Mouse (Mus musculus) hindbrain, embryonic 15.5 days (tissue): ENCODE results near the gene Plekhm2. TPM values are rescaled to one million over a fixed set of nuclear protein-coding genes. Genes with fewer than 3 reads are reported as not detected.

Experiments
- ATAC-seq: fragments of 200-750 bp; cut with Nextera tagmentation; 2 replicates; pipeline ENCODE4 v1.8.0; 2017; ENCODE audit warnings: low read depth, moderate number of reproducible peaks, moderate TSS enrichment; ENCODE audit not compliant: low FRiP score
- H3K27ac ChIP-seq: fragments of 300-500 bp; sonication (generic); replicated peaks from 2 replicates; pipeline ENCODE4 v1.5.1; 2015; ENCODE audit warnings: mild to moderate bottlenecking, inconsistent platforms
- H3K27me3 ChIP-seq: fragments of 300-500 bp; sonication (generic); 2 replicates; pipeline ENCODE4 v1.6.1; 2015; ENCODE audit warnings: control low read depth, inconsistent platforms
- H3K36me3 ChIP-seq: fragments of 300-500 bp; sonication (generic); 2 replicates; pipeline ENCODE4 v1.6.1; 2015; ENCODE audit warnings: control low read depth, inconsistent platforms
- H3K4me1 ChIP-seq: fragments of 300-500 bp; sonication (generic); replicated peaks from 2 replicates; pipeline ENCODE4 v1.6.1; 2015; ENCODE audit warnings: control low read depth, inconsistent platforms
- H3K4me2 ChIP-seq: fragments of 300-500 bp; sonication (generic); 2 replicates; pipeline ENCODE4 v1.6.1; 2015; ENCODE audit warnings: moderate library complexity, mild to moderate bottlenecking, inconsistent platforms
- H3K4me3 ChIP-seq: fragments of 300-500 bp; sonication (generic); 2 replicates; pipeline ENCODE4 v1.5.1; 2015; ENCODE audit warnings: mild to moderate bottlenecking, inconsistent platforms
- H3K9ac ChIP-seq: fragments of 300-500 bp; sonication (generic); 2 replicates; pipeline ENCODE4 v1.6.1; 2015; ENCODE audit warnings: inconsistent platforms
- H3K9me3 ChIP-seq: fragments of 300-500 bp; sonication (generic); 2 replicates; pipeline ENCODE4 v1.6.1; 2016; ENCODE audit warnings: control low read depth, inconsistent platforms
- WGBS: fragments of 180-500 bp; shearing (Covaris S2); methylation state at CpG from one replicate; pipeline ENCODE4 v1.1.7; 2015; 5-methylcytosine and 5-hydroxymethylcytosine counted together
- polyA plus RNA-seq: library from polyadenylated mRNA; unstranded; fragments of >200 nt; fragmentation: Nextera tagmentation; extraction: Ambion mirVana; gene quantifications from 2 replicates; pipeline ENCODE4 v1.2.1, GENCODE M21; 2015

Plekhm2 gene
- polyA plus RNA-seq, 1 experiment from 2014 or later: 9.9 TPM

- H3K9ac ChIP-seq: no peak overlapping the region
- no peaks in the 10 kb centered on the region for H3K27me3 ChIP-seq
- H3K9me3 ChIP-seq: no peaks in the 10 kb centered on the region
- no peak for ATAC-seq
- 54% methylated on average over 4 of the region's 4 CpGs for WGBS
- H3K4me1 ChIP-seq: peaks cover 26% of the 10 kb centered on the region
- no peak overlapping the region for H3K4me3 ChIP-seq
- H3K27ac ChIP-seq: no peak overlapping the region
- no peak overlapping the region for H3K4me2 ChIP-seq
- peaks cover 10% of the 10 kb centered on the region; the same call in 1 of the 2 replicates for H3K36me3 ChIP-seq
Measured at GRCm38 (mm10) chr4:141659739-141660138, 5.0 kb downstream of the Plekhm2 start.

- Histone ChIP-seq H3K4me1 (peaks cover 28% of the 10 kb centered on the region), H3K4me3 (no peak overlapping the region), H3K36me3 (peaks cover 10% of the 10 kb centered on the region; the same call in 1 of the 2 replicates), H3K9me3 (no peaks in the 10 kb centered on the region), H3K9ac (no peak overlapping the region), H3K27ac (no peak overlapping the region), H3K4me2 (no peak overlapping the region), H3K27me3 (no peaks in the 10 kb centered on the region)
- WGBS: 92% methylated on average over 6 of the region's 6 CpGs
- ATAC-seq: no peak
Measured at GRCm38 (mm10) chr4:141658846-141659484, 5.7 kb downstream of the Plekhm2 start.

GRCm38 (mm10) chr4:141656932-141657331, 7.8 kb downstream of the Plekhm2 start:
- Histone ChIP-seq H3K27me3 (no peaks in the 10 kb centered on the region), H3K4me3 (no peak overlapping the region), H3K9ac (no peak overlapping the region), H3K36me3 (peaks cover 15% of the 10 kb centered on the region), H3K27ac (no peak overlapping the region), H3K4me1 (peaks cover 24% of the 10 kb centered on the region; the same call in 1 of the 2 replicates), H3K9me3 (no peaks in the 10 kb centered on the region), H3K4me2 (no peak overlapping the region)
- ATAC-seq: no peak
- WGBS: 61% methylated on average over 8 of the region's 8 CpGs

GRCm38 (mm10) chr4:141655908-141656608, 8.6 kb downstream of the Plekhm2 start:
- no peak overlapping the region for H3K27ac ChIP-seq

GRCm38 (mm10) chr4:141654509-141654908, 10.2 kb downstream of the Plekhm2 start:
- WGBS: 89% methylated on average over 6 of the region's 6 CpGs
- H3K4me1 ChIP-seq: peaks cover 20% of the 10 kb centered on the region
- no peak overlapping the region for H3K9ac ChIP-seq
- H3K27me3 ChIP-seq: no peaks in the 10 kb centered on the region
- no peaks in the 10 kb centered on the region for H3K9me3 ChIP-seq
- no peak overlapping the region for H3K4me2 ChIP-seq
- no peak overlapping the region for H3K4me3 ChIP-seq
- H3K36me3 ChIP-seq: peaks cover 13% of the 10 kb centered on the region; the same call in 1 of the 2 replicates
- no peak for ATAC-seq
- H3K27ac ChIP-seq: peak overlapping the region; percentile 46; the same call in 1 of the 2 replicates

More at GRCm38 (mm10) chr4:141655908-141656608, 8.6 kb downstream of the Plekhm2 start:
- no peaks in the 10 kb centered on the region for H3K27me3 ChIP-seq
- H3K36me3 ChIP-seq: peaks cover 16% of the 10 kb centered on the region
- H3K4me2 ChIP-seq: no peak overlapping the region
- no peak for ATAC-seq
- peaks cover 22% of the 10 kb centered on the region; the same call in 1 of the 2 replicates for H3K4me1 ChIP-seq
- 90% methylated on average over 12 of the region's 12 CpGs for WGBS
- H3K4me3 ChIP-seq: no peak overlapping the region
- no peak overlapping the region for H3K9ac ChIP-seq
- no peaks in the 10 kb centered on the region for H3K9me3 ChIP-seq

- 78% methylated on average over 13 of the region's 13 CpGs for WGBS
- Histone ChIP-seq H3K27ac (peak overlapping the region; percentile 46), H3K9me3 (no peaks in the 10 kb centered on the region), H3K4me2 (no peak overlapping the region), H3K9ac (no peak overlapping the region), H3K4me1 (peaks cover 23% of the 10 kb centered on the region), H3K36me3 (peaks cover 13% of the 10 kb centered on the region; the same call in 1 of the 2 replicates), H3K27me3 (no peaks in the 10 kb centered on the region), H3K4me3 (no peak overlapping the region)
- no peak for ATAC-seq
Measured at GRCm38 (mm10) chr4:141653813-141654212, 10.9 kb downstream of the Plekhm2 start.

GRCm38 (mm10) chr4:141653044-141653443, 11.7 kb downstream of the Plekhm2 start:
- Histone ChIP-seq H3K27ac (no peak overlapping the region), H3K36me3 (peaks cover 13% of the 10 kb centered on the region; the same call in 1 of the 2 replicates), H3K4me3 (no peak overlapping the region), H3K9ac (no peak overlapping the region), H3K4me1 (peaks cover 24% of the 10 kb centered on the region), H3K9me3 (no peaks in the 10 kb centered on the region), H3K4me2 (no peak overlapping the region), H3K27me3 (no peaks in the 10 kb centered on the region)
- 93% methylated on average over 8 of the region's 8 CpGs for WGBS
- no peak for ATAC-seq

- Histone ChIP-seq H3K4me3 (no peak overlapping the region), H3K27me3 (no peaks in the 10 kb centered on the region), H3K4me1 (peaks cover 20% of the 10 kb centered on the region), H3K4me2 (no peak overlapping the region), H3K9ac (no peak overlapping the region), H3K9me3 (no peaks in the 10 kb centered on the region), H3K27ac (0 out of 2 replicates have a peak overlapping the region, but pooled peaks have one; percentile 11), H3K36me3 (peaks cover 6% of the 10 kb centered on the region; the same call in 1 of the 2 replicates)
- WGBS: 80% methylated on average over 10 of the region's 10 CpGs
- ATAC-seq: no peak
Measured at GRCm38 (mm10) chr4:141651944-141652343, 12.8 kb downstream of the Plekhm2 start.

GRCm38 (mm10) chr4:141651286-141651685, 13.4 kb downstream of the Plekhm2 start:
- Histone ChIP-seq H3K27me3 (no peaks in the 10 kb centered on the region), H3K27ac (no peak overlapping the region), H3K4me2 (no peak overlapping the region), H3K9me3 (no peaks in the 10 kb centered on the region), H3K36me3 (peaks cover 6% of the 10 kb centered on the region; the same call in 1 of the 2 replicates), H3K9ac (no peak overlapping the region), H3K4me1 (peaks cover 20% of the 10 kb centered on the region), H3K4me3 (no peak overlapping the region)
- WGBS: 86% methylated on average over 6 of the region's 6 CpGs
- ATAC-seq: no peak

- no peaks in the 10 kb centered on the region for H3K27me3 ChIP-seq
- peaks cover 6% of the 10 kb centered on the region; the same call in 1 of the 2 replicates for H3K36me3 ChIP-seq
- peak overlapping the region; percentile 44 for H3K27ac ChIP-seq
- H3K4me1 ChIP-seq: peaks cover 18% of the 10 kb centered on the region
- 72% methylated on average over 6 of the region's 6 CpGs for WGBS
- H3K4me3 ChIP-seq: no peak overlapping the region
- H3K9ac ChIP-seq: no peak overlapping the region
- H3K9me3 ChIP-seq: no peaks in the 10 kb centered on the region
- H3K4me2 ChIP-seq: 0 out of 2 replicates have a peak overlapping the region, but pooled peaks have one; percentile 19
- ATAC-seq: 0 out of 2 replicates have a peak, but pooled peaks have one; percentile 11
Measured at GRCm38 (mm10) chr4:141649244-141649643, 15.5 kb downstream of the Plekhm2 start.

GRCm38 (mm10) chr4:141648262-141648661, 16.4 kb downstream of the Plekhm2 start:
- Histone ChIP-seq H3K4me3 (no peak overlapping the region), H3K4me1 (peaks cover 21% of the 10 kb centered on the region), H3K9me3 (no peaks in the 10 kb centered on the region), H3K27me3 (no peaks in the 10 kb centered on the region), H3K36me3 (peaks cover 6% of the 10 kb centered on the region; the same call in 1 of the 2 replicates), H3K4me2 (no peak overlapping the region), H3K27ac (no peak overlapping the region), H3K9ac (no peak overlapping the region)
- 85% methylated on average over 5 of the region's 5 CpGs for WGBS
- no peak for ATAC-seq

- peaks cover 5% of the 10 kb centered on the region; the same call in 1 of the 2 replicates for H3K36me3 ChIP-seq
- no peaks in the 10 kb centered on the region for H3K9me3 ChIP-seq
- no peaks in the 10 kb centered on the region for H3K27me3 ChIP-seq
- peaks cover 27% of the 10 kb centered on the region for H3K4me1 ChIP-seq
- WGBS: 97% methylated on average over 3 of the region's 3 CpGs
- H3K9ac ChIP-seq: no peak overlapping the region
- H3K4me2 ChIP-seq: no peak overlapping the region
- no peak overlapping the region for H3K27ac ChIP-seq
- H3K4me3 ChIP-seq: no peak overlapping the region
- no peak for ATAC-seq
Measured at GRCm38 (mm10) chr4:141647187-141647586, 17.5 kb downstream of the Plekhm2 start.
